Mouse (Mus musculus) G1E-ER4 (cell line): ENCODE results near the gene Gabrb3. TPM values are rescaled to one million over a fixed set of nuclear protein-coding genes. Genes with fewer than 3 reads are reported as not detected.

Experiments
- GATA1 ChIP-seq: IDR thresholded peaks from one replicate; pipeline ENCODE4 v1.8.0; 2012; ENCODE audit warnings: low read length, inconsistent platforms
- polyA plus RNA-seq: library from polyadenylated mRNA; stranded (reverse); fragments of >175 nt; gene quantifications from 2 replicates; pipeline ENCODE4 v1.2.3, GENCODE M21; 2012

Gene Gabrb3
- polyA plus RNA-seq, 1 experiment: not detected

DNA sequence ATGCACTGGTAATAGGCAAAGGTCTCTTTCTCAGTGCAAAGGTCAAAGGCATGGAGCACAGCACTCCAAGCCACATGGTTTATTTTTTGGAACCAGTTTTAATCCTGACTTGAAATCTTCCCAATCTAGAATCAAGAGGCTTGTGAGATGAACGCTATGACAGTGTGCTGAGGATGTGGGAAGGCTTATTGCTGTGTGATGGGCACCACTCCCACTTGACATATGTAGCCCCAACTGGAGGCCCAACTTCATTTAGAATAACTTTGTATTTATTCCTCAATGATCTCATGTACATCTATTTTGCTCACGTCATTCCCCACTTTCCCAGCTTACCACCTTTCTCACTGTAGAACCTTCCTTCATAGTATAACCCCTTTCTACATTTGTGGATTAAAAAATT lies 200.5 kb downstream of the Gabrb3 start:
- TF ChIP-seq GATA1: no peak

DNA sequence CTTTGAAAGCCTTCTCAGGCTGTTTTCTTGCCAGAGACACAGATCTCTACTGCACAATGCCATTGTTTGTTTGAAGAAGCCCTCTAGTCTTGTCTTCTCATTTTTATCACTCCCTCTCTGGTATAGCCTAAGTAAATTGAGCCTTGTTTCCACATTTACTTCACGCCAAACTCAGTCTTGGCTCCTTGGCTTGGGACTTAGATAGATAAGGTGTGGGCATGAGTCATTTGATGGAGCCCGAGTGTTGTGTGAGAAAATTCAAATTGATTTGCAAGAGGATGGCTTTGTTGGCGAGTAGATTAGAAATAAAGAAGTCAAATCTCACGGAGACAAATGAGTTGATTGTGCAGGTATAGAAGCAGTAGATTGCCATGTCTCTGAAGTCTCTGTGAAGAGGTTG lies 204.2 kb downstream of the Gabrb3 start:
- no peak for TF ChIP-seq GATA1

DNA sequence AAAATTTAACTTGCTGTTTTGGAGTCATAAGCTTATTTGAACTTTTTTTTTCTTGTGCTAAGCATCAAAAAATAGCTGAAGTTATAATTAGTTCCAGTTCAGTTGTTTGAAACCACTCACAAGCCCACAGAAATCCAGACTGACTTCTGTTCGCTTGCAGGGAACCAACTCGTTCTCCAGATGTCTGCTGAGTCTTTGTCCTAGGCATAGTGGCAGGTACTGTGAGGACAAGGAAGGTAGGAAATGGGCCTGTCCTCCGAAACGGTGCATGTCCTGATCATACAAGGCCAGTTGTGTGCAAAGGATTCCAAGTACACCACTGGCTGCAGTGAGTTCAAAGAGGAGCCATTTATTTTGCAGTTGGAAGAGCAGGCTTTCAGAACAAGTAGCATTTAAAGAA lies 215.5 kb downstream of the Gabrb3 start:
- TF ChIP-seq GATA1: no peak

GRCm38 (mm10) chr7:57635687-57636086 lies 216.2 kb downstream of the Gabrb3 start:
- no peak for TF ChIP-seq GATA1

- no peak for TF ChIP-seq GATA1
Measured at GRCm38 (mm10) chr7:57640796-57641195, 221.3 kb downstream of the Gabrb3 start.

- TF ChIP-seq GATA1: no peak
Measured at GRCm38 (mm10) chr7:57647345-57647744, 227.9 kb downstream of the Gabrb3 start.

GRCm38 (mm10) chr7:57648136-57648755 lies 228.8 kb downstream of the Gabrb3 start:
- TF ChIP-seq GATA1: no peak

GRCm38 (mm10) chr7:57677352-57677751 lies 257.9 kb downstream of the Gabrb3 start:
- no peak for TF ChIP-seq GATA1

GRCm38 (mm10) chr7:57689836-57690235 lies 270.3 kb downstream of the Gabrb3 start:
- TF ChIP-seq GATA1: no peak

DNA sequence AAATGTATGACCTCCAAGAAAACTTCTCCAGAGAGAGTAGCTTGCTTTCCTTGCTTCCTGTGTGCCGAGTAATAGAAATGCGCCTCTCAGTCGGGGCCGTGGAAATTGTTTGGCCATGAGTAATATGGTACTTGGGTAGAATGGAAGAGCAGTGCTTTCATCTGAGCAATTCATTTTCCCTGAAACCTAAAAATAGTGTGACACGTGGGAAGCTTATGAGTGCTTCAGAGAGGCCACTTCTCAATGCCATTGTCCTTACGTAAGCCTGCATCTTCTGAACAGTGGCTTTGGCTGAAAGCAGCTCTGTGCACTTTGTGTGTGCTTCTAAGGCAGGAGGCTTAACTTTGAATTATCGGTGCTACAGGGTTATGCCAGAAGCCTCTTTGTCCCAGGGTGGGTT lies 280.9 kb downstream of the Gabrb3 start:
- no peak for TF ChIP-seq GATA1

GRCm38 (mm10) chr7:57701046-57701445 lies 281.6 kb downstream of the Gabrb3 start:
- no peak for TF ChIP-seq GATA1

DNA sequence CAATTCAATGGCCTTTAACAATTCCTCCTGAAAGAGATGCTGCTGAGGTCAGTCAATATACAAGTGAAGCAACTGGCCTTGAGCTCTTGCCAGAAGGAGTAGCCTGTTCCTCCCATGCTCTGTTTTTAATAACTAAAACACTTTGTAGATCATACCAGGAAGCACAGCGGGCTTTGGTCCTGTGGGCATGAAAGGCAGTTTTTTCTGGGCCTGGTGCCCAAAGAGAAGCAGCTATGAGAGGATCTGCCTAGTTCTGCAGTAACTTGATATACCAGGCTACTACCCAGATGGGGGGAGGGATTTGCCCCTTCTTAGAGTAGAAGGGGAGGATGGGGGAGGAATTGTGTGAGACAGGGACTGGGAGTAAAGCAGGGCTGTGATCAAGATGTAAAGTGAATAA lies 284.1 kb downstream of the Gabrb3 start:
- no peak for TF ChIP-seq GATA1

- no peak for TF ChIP-seq GATA1
Measured at GRCm38 (mm10) chr7:57706092-57706491, 286.6 kb downstream of the Gabrb3 start.

DNA sequence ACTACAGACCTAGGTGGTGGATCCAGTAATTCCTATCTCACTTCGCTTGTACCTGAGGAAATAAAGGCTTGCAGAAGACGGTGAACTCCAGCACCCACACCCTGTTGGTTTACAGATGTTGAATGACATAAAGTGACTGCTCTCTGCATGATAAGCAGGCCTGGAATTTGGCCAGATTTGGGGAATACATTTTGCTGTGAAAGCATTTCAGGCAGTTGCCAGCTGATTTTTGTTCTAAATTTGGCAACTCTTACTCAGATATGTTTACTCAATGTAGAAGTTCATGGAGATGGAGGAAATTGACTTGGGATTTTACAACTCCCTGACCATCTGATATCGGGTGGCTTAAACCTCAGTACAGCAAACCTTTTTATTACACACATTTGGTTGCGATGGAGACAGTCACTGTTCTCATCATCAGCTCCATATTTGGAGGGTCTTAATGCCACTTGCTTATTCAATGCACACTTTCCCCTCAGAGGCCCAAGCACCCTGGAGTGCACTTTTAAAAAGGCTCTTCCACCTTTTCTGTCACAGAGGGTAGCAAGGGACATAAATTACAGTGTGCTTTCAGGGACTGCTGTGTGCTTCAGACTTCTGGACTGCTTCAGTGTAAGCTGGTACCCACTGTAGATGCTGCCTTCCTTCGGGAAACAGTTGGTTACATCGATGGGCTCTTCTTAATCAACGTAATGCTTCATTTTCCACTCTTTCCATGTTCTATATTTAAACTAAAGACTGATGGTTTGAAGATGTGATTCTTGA lies 287.7 kb downstream of the Gabrb3 start:
- no peak for TF ChIP-seq GATA1

GRCm38 (mm10) chr7:57711709-57712108 lies 292.2 kb downstream of the Gabrb3 start:
- no peak for TF ChIP-seq GATA1

DNA sequence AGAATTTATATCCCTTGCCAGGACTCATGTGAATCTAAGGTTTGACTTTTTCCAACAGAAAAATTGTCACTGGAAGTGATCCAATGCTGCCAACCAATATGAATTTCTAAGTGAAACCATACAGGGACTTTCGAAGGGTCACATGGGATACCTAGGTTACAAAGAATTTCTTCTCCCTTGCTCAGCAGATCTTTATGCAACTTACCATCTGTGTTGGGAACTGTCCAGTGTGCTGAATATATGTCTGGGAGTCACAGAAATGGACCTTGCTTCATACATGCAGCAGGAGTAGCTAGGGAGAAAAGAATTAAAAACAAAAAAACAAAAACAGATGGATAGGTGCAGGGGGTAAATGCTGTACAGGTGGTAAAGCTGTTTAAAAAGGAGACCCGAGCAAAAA lies 327.3 kb downstream of the Gabrb3 start:
- TF ChIP-seq GATA1: no peak

DNA sequence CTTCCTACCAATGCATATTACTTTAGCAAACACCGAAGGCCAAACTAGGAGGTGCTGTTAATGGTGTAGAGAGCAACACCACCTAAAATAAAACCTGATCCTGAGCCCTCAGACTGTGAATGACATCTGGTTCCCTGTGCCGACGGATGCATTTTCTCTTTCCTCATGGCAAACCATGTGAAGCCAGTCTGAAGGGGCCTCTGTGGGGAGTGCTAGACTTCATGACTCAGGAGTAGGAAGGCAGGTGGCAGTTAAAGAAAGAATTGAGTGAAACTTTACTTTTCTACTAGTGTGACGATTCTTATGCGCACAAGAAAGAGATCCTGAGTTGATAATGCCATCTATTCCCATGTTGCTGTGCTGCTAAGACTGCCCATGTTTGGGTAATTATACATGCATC lies 341.0 kb downstream of the Gabrb3 start:
- TF ChIP-seq GATA1: no peak

DNA sequence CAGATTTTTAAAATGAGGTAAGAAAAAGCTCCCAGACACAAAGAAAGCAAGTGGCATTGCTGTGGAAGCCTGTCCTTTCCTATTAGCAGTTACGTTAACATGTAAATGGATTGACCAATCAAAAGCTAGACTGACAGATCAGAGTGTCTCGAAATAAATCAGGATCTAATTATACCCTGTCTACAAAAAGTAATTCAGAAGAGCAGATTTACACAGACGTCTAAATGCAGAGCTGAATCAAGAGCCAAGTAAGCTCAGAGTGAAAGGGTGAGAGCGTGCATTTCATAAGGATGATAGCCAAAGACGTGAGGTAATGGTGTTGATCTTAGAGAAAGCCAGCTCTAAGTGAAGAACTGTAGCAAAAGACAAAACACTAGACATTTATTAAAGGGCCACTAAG lies 359.3 kb downstream of the Gabrb3 start:
- TF ChIP-seq GATA1: no peak
